Mouse (Mus musculus) myocyte (in vitro differentiated cells): Measurements from ENCODE around the gene Plekha4.

Experiments
- CEBPB ChIP-seq: IDR thresholded peaks from 2 replicates; pipeline ENCODE4 v1.6.1; 2011; ENCODE audit warnings: mild to moderate bottlenecking, moderate library complexity; ENCODE audit not compliant: poor library complexity, insufficient read depth, severe bottlenecking
- E2F4 ChIP-seq: IDR thresholded peaks from one replicate; pipeline ENCODE4 v1.6.1; 2011; ENCODE audit warnings: mild to moderate bottlenecking, control low read depth, moderate library complexity; ENCODE audit not compliant: insufficient read depth
- MAX ChIP-seq: IDR thresholded peaks from one replicate; pipeline ENCODE4 v1.6.1; 2011; ENCODE audit warnings: low read depth, mild to moderate bottlenecking, control low read depth
- MYOD1 ChIP-seq, 3 experiments: IDR thresholded peaks; one replicate each; pipeline ENCODE4 v1.6.1; 2011; ENCODE audit warnings: control low read depth in 2 of 3, low read depth in 2 of 3, mild to moderate bottlenecking in 2 of 3, moderate library complexity in 1 of 3; ENCODE audit not compliant: insufficient read length in 2 of 3, control insufficient read depth in 1 of 3
- POLR2A ChIP-seq: IDR thresholded peaks from one replicate; pipeline ENCODE4 v1.6.1; 2011; ENCODE audit warnings: low read depth, mild to moderate bottlenecking, control low read depth, moderate library complexity; ENCODE audit not compliant: insufficient read length
- POLR2AphosphoS2 ChIP-seq: IDR thresholded peaks from one replicate; pipeline ENCODE4 v1.6.1; 2011; ENCODE audit warnings: low read depth, control low read depth; ENCODE audit not compliant: insufficient read length
- SRF ChIP-seq: IDR thresholded peaks from one replicate; pipeline ENCODE4 v1.6.1; 2011; ENCODE audit warnings: low read depth; ENCODE audit not compliant: control insufficient read depth, insufficient read length
- TCF12 ChIP-seq: IDR thresholded peaks from one replicate; pipeline ENCODE4 v1.6.1; 2011; ENCODE audit warnings: mild to moderate bottlenecking, control low read depth; ENCODE audit not compliant: poor library complexity, insufficient read depth, severe bottlenecking
- USF1 ChIP-seq: IDR thresholded peaks from one replicate; pipeline ENCODE4 v1.6.1; 2011; ENCODE audit warnings: low read depth, mild to moderate bottlenecking, control low read depth, moderate library complexity

DNA sequence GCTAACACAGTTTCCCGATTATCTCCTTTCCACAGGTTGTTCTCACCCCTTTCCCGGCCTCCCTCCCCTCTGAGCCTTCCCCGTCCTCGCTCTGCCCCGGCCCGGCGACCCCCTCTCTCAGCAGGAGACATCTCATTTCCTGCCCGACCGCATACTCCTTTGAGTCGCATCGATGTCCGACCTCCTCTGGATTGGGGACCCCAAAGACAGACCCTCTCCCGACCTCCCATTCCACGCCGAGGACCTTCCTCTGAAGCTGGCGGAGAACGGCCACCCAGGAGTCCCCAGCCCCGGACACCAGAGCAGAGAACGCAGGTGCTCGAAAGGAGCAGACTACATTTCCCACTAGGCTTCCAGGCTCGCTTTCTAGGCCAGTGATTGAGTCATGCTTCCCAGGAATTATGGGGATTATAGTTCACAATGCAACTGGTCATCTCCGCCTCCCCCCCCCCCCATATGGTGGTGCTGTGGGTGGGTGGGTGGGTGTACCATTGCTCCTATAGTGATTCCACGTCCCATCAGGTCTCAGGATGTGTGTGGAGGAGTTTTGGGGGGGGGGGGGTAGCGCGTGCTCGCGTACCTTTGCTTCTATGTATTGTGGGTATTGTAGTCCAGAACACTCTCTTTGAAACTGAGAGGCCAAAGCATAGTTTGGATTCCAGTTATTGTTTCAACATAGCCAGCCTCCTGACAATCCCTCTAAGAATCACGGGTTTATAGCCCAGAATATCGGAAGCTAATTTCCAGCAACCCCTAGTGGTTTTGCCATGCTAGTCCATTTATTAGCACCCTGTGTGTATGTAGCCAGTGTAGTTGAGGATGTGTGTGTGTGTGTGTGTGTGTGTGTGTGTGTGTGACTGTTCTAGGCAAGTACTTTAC, 12.3 kb downstream of the Plekha4 start:
- TF ChIP-seq USF1 (no peak), POLR2A (no peak), MYOD1 (IDR thresholded peaks at IDR 0.05; ENCODE audit: control insufficient read depth in 1 of 3, insufficient read length in 2 of 3, low read depth in 2 of 3) (no peak), MAX (no peak), CEBPB (no peak), SRF (no peak), POLR2AphosphoS2 (no peak), E2F4 (no peak), TCF12 (no peak)
